Mouse (Mus musculus) heart, adult 10 weeks (tissue): ENCODE data around the gene Xntrpc. TPM values are rescaled to one million over a fixed set of nuclear protein-coding genes. Genes with fewer than 3 reads are reported as not detected.

ENCODE experiments used
- polyA plus RNA-seq: library from polyadenylated mRNA; stranded (reverse); fragments of 350-450 nt; fragmentation: Illumina TruSeq; extraction: RNeasy Lipid Tissue Mini Kit (QIAGEN cat#74804); gene quantifications from one replicate; pipeline ENCODE4 v1.2.3, GENCODE M21; 2014; ENCODE audit warnings: low read depth, low replicate concordance

Gene Xntrpc
- 2.4 TPM for polyA plus RNA-seq

DNA sequence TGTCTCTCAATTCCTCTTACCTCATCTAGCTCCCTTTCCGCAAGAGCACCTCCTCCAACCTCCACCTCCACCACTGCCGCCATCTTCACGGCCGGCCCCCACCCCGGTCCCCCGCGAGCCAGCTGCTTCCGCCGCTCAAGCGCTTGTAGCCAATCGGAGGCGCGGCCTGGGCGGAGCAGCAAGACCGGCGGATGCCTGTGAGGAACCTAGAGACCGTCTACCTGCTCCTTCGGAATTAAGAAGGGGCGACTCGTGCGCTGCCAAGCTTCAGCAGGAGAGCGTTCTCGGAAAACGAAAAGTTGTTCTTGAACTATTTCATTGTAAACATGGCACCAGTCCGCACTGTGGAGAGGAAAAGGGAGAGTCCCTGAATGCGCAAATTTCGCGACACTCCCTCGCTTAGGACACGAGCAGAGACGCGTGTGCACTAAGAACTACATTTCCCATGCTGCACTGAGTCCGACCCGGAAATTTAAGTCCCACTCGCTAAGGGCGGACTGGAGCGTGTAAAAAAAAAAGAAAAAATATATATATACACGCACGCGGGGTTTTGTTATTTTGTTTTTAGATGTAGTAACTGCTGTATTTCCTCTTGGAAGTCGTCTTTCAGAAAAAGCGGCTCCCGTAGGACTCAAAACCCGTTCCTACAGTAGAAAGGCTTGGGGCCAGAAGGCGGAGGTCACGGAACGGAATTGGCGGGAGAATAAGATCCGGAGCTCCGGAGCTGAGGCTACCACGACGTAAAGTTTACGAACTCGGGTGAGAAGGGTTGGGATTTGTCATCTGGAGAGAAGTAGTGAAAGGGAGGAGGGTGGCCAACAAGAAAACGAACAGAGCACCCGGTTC is at the start of gene Xntrpc, which contains the start of the genes Rnf121 and Xndc1:
Xntrpc (plus strand) TSS at position 668 of the 846 bp plus-strand sequence.
Rnf121 (minus strand) TSS at position 424 of the 846 bp plus-strand sequence.
Xndc1 (plus strand) TSS at position 466 of the 846 bp plus-strand sequence.

DNA sequence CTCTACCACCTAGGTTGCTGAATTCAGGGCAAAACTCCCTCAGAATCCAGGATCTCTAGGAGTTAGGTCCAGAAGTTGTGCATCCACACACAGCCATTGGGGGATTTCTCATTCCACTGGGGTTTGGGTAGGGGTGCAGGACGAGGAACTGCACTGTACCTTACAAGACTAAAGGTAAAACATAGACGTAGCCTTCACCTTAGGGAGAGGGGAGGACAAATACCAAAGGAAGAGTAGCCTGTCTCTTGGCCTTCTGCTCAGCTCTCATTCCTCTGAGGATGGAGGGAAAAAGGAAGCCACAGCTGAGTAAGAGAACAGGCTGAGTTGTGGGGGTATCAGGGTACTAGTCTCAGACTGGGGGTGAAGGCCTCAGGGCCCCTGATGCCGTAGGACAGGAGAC is 46.9 kb upstream of the Xntrpc start, which contains the start of gene Il18bp:
Il18bp (minus strand) TSS at position 101 of the 400 bp plus-strand sequence.

GRCm38 (mm10) chr7:102082816-102083215 is 17.3 kb downstream of the Xntrpc start, which contains the start of gene Trpc2:
Gene Trpc2, plus strand, starts transcription at chr7:102083116.

DNA sequence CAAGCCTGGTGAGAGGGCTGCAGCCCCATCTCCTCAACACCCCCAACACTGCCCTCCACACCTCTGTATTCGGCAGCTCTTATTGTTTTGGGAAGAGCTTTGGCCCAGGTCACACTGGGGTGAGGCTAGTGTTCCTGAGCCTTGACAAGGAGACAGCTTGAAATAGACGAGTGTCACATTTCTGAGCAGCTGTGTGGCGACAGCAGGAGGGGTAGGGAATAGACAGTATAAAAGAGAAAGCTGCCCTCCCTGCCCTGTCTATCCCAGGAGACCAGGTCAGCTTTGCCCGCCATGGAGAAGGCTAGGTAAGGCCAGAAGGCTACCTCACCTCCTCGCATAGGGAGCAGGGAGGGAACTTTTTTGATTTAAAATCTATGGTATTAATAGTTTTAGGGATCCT is 36.0 kb downstream of the Xntrpc start, which contains the start of gene Art1:
Art1 (plus strand) TSS at position 257 of the 400 bp plus-strand sequence.

DNA sequence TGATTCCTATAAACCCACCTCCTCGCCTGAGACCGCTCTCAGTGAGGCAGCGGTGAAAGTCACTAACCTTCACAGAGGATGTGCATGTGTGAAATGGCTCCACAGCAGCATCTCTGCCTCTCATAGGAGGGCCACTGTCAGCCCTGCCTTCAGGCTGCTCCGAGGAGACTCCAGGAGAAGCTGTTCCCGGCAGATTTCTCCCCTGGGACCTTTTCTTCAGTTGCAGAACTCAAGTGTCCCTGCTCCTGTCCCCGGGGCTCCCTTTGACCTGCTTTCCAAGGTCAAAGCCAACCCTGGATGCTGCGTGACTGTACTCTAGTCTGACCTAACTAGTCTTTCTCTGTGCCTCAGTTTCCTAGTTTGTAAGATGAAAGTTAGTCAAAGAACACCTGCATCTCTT is 43.7 kb downstream of the Xntrpc start, which contains the start of gene Art5:
Art5 (minus strand) TSS at position 319 of the 400 bp plus-strand sequence.

GRCm38 (mm10) chr7:102116579-102117331 is 51.2 kb downstream of the Xntrpc start, which contains the start of gene Chrna10:
Gene Chrna10, minus strand, starts transcription at chr7:102116828.

Other genes with a start within 250 kb of the Xntrpc start
- 0.37 TPM for gene Phox2a, start 247.4 kb upstream of the Xntrpc start, polyA plus RNA-seq
- gene Inppl1, start 227.5 kb upstream of the Xntrpc start, polyA plus RNA-seq: 112 TPM
- gene Folr2, start 208.5 kb upstream of the Xntrpc start, polyA plus RNA-seq: 23.5 TPM
- 25.1 TPM for gene Anapc15, start 202.0 kb upstream of the Xntrpc start, polyA plus RNA-seq
- not detected for gene Folr1, start 194.9 kb upstream of the Xntrpc start, polyA plus RNA-seq
- 158 TPM for gene Lamtor1, start 159.8 kb upstream of the Xntrpc start, polyA plus RNA-seq
- not detected for gene Tomt, start 159.4 kb upstream of the Xntrpc start, polyA plus RNA-seq
- gene Lrrc51, start 131.8 kb upstream of the Xntrpc start, polyA plus RNA-seq: 4.9 TPM
- gene Numa1, start 131.6 kb upstream of the Xntrpc start, polyA plus RNA-seq: 72.8 TPM
- gene Il18bp, start 47.0 kb upstream of the Xntrpc start, polyA plus RNA-seq: 10.1 TPM
- 22.1 TPM for gene Rnf121, start 244 bp upstream of the Xntrpc start, polyA plus RNA-seq
- gene Xndc1, start 202 bp upstream of the Xntrpc start, polyA plus RNA-seq: 12.8 TPM
- not detected for gene Trpc2, start 17.4 kb downstream of the Xntrpc start, polyA plus RNA-seq
- 249 TPM for gene Art1, start 36.0 kb downstream of the Xntrpc start, polyA plus RNA-seq
- gene Art5, start 43.8 kb downstream of the Xntrpc start, polyA plus RNA-seq: 31.9 TPM
- gene Chrna10, start 51.1 kb downstream of the Xntrpc start, polyA plus RNA-seq: not detected
- 17.3 TPM for gene Nup98, start 144.5 kb downstream of the Xntrpc start, polyA plus RNA-seq
- gene Pgap2, start 144.5 kb downstream of the Xntrpc start, polyA plus RNA-seq: 72.1 TPM
- gene Rhog, start 190.3 kb downstream of the Xntrpc start, polyA plus RNA-seq: 22.6 TPM
- gene Stim1, start 202.1 kb downstream of the Xntrpc start, polyA plus RNA-seq: 14.8 TPM